Mouse (Mus musculus) hematopoietic stem cell, adult 5-6 weeks (primary cell): Measurements from ENCODE around the gene Hebp1. TPM values are rescaled to one million over a fixed set of nuclear protein-coding genes. Genes with fewer than 3 reads are reported as not detected.

Experiments
- ATAC-seq, 2 experiments: fragments of 125-278 bp in 1 of 2; replicated peaks in 1 of 2; 2 replicates each; pipeline ENCODE4 v1.8.0; 2016 to 2017; ENCODE audit warnings: inconsistent platforms in 2 of 2, mild to moderate bottlenecking in 2 of 2, moderate number of reproducible peaks in 2 of 2, low read depth in 1 of 2, moderate TSS enrichment in 1 of 2; ENCODE audit not compliant: low FRiP score in 2 of 2, poor library complexity in 2 of 2, severe bottlenecking in 2 of 2, insufficient read depth in 1 of 2, low TSS enrichment in 1 of 2
- total RNA-seq: library from RNA; stranded (forward); fragments of 172-1452, 232-1000 nt; gene quantifications from 2 replicates; pipeline ENCODE4 v1.2.3, GENCODE M21; 2017

The Hebp1 gene
- 19.4 and 54.6 TPM in 2 replicates for total RNA-seq

DNA sequence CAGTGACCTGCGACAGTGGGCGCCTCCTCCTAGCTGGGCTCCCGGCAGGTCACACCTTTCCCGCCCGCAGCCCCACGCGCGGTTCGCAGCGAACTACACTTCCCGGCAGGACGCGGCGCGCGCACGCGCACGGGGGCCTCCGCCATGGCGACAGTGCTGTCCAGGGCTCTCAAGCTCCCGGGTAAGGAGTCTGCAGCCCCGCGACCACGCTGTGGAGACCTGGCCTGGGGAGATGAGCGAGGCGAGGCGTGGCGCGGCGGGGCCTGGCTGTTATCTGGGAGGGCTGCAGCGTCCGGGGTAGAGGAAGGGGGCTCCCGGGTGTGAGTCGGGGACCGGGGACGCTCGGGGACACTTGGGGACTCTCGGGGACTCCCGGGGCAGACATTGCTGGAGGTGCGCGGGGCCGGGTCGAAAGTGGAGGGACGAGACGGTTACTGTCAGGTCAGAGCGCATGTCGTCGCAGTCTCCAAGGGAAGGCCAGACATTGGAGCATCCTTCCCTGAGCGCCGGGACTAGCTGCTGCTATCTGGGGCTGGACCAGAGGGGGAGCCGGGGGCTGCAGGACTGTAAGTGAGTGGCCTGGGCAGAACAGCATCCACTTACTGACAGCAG, at the start of gene Hebp1, which contains the start of gene Fam234b:
Hebp1 (minus strand) TSS at position 102 of the 612 bp plus-strand sequence.
Fam234b (plus strand) TSS at position 57 of the 612 bp plus-strand sequence.
- ATAC-seq = peak; percentile 61 to 67

DNA sequence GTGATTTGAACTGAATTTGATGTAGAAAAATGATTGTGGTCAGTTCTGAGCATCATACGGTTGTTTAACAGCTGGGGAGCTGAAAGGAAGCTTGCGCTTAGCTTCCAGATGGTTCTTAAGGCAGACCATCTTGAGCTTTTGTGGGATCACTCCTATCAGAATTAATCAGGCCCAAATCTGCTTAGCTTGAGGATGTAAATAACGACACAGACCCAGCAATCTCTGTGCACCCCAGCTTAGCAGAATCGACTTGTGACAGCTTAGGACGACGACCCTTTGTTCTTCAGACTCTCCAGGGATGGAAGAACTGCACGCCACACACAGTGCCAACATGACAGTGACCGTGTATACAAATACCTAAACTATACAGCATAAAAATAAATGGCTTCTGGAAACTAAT, 47.8 kb upstream of the Hebp1 start:
- no peak for ATAC-seq

GRCm38 (mm10) chr6:135240361-135240760, 42.5 kb upstream of the Hebp1 start:
- peak; percentile 46 to 53; a peak in 3 of 4 replicates for ATAC-seq

DNA sequence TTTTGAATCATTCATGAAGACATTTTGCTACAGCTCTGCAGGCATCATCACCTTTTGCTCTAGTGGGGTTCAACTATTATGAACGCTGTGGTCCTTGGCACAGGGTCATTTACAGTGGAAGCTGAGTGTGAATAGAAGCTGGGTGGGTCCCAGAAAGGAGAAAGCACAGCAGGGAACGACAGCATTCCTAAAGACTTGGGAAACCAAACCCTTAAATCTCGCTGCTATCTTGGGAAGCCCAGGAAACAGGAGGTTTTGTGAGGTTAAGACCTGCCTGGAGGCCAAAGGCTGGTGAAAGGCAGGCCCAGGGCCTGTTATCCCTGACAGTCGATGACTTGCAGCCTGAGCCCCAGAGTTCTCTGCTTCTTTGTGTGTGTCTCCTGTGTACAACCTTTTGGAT, 40.4 kb upstream of the Hebp1 start:
- no peak for ATAC-seq

DNA sequence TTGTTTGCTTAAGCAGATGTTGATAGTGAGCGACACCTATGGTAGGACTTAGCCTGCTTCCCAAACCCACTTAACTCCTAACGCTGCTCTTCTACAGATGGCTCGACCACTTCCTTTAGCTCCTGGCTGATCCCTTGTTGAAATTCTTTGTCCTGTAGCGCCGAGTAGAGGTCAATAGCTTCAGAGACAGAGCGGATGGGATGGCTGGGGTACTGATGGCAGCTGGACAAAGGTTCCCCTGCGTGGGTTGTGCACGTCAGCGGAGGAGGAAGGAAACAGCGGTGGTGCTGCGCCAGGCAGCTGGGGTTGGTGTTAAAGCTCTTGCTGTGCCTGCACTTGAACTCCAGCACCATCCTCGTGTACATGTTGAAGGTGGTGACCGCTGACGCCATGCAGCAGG, 39.5 kb upstream of the Hebp1 start:
- peak; percentile 85 to 88 for ATAC-seq

DNA sequence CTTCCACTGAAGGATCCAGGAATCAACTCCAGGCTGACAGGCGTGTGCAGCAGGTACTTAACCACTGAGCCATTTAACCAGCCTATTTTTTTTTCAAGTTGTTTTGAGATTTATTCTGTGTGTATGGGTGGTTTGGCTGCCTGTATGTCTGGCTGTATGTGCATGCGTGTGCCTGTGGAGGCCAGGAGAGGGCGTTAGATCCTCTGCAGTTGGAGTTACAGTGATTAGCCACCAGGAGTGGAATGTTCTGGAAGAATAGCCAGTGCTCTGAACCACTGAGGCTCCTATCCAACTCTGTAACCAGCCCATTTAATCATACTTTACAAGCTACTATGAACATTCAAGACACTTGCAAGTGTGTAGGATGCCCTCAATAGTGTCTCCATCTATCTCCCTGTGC, 38.8 kb upstream of the Hebp1 start:
- ATAC-seq = no peak

- no peak for ATAC-seq
Observed at GRCm38 (mm10) chr6:135235742-135236141, 37.9 kb upstream of the Hebp1 start.

DNA sequence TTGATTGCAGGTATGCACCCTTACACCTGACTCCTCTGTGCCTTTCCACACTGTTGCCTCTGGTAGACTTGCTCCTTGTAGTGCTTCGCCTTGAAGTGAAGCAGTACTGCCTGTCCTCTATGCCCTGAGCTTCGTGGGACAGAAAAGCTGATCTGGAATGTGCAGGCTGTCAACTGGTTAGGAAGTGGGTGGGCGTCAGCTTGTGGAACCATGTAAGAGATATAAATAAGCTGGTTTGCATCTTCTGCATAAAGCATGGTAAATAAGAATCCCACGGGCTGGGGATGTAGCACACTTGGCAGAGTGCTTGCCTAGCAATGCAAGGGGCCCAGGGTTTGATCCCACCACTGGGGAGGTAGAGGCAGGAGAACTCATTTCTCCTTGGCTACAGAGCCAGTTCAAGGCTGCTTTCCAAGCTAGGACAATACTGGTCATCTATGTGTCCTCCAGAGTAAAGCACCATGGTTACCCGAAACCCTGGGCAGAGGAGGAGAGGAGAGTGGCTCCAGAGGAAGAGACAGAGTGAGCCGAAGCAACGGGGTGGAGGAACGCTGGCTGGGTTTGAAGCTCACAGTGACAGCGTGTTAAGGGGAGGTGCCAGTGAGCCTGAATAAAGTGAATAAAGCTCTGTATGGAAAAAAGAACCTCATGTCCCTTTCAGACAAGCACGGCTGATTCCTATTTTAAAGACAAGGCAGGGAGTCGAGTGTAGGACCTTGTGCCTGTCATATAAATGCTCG, 34.8 kb upstream of the Hebp1 start:
- no peak for ATAC-seq

GRCm38 (mm10) chr6:135230586-135230985, 32.8 kb upstream of the Hebp1 start:
- ATAC-seq = no peak

DNA sequence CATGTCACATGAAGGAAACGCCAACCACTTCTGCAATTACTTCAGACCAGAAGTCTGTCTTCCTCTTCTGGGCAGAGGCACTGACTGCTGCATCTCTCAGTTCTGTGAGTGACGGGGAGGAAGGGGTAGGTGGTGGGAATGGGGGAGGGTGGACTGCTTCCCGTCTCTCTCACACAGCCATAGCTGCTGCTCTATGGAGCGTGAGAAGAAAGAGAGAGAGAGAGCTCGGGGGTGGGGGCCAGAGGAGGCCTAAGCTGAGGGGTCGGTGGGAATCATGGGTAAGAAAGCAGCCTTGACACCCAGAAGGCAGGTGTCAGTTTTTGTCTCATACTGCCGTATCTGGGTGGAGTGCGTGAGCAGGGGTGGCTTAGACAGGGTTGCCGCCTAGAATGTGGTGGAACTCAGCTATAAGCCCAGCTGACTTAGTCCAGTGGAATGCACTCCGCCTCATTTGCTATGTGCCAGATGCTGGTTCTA, 30.7 kb upstream of the Hebp1 start:
- ATAC-seq = peak; percentile 87 to 90

DNA sequence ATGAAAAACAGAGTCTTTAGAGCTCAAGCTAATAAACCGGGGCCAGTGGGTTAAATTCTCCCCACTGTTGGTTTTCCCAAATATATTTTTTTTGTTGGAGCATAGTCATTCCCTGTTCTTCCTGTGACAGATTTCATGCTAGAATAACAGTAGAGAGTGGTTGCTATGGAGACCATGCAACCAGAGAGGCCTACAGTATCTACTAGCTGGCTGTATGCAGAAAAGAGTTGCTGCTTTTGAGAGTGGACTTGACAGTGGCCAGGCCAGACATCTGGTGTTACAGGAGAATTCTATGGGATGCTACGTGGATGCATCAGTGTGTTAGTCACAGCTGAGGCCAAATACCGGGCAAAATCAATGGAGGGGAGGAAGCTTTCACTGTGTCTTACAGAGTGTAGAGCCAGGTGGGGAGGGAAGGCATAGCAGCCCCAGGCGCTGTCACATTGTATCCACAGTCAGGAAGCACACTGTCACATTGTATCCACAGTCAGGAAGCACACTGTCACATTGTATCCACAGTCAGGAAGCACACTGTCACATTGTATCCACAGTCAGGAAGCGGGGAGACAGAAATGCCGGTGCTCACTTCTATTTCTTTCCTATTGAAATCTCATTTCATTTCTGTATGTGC, 26.1 kb upstream of the Hebp1 start:
- 0 out of 4 replicates have a peak, but pooled peaks of 1 of the 2 experiments have one; percentile 31 for ATAC-seq

- ATAC-seq = no peak
Observed at GRCm38 (mm10) chr6:135219916-135220315, 22.1 kb upstream of the Hebp1 start.

GRCm38 (mm10) chr6:135218330-135218729, 20.5 kb upstream of the Hebp1 start:
- ATAC-seq = peak; percentile 72 to 79

DNA sequence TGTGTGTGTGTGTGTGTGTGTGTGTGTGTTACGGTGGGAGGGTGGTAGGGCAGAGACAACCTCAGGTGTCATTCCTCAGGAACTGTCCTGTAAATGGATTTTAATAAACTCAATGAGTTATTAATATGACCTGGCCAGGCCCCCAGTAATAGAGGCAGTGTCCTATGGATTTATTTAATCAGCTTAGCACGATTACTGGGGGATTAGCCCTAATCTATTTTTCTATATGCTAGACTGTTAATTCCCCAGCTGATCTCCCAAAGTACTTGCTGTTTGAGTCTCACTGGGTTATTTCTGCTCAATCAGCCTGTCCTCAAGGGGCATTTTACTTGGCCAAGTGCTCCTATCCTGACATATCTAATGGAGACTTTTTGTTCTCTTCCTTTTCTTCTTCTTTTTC, 14.8 kb upstream of the Hebp1 start:
- ATAC-seq = no peak

- ATAC-seq = no peak
Observed at GRCm38 (mm10) chr6:135211169-135211568, 13.3 kb upstream of the Hebp1 start.

DNA sequence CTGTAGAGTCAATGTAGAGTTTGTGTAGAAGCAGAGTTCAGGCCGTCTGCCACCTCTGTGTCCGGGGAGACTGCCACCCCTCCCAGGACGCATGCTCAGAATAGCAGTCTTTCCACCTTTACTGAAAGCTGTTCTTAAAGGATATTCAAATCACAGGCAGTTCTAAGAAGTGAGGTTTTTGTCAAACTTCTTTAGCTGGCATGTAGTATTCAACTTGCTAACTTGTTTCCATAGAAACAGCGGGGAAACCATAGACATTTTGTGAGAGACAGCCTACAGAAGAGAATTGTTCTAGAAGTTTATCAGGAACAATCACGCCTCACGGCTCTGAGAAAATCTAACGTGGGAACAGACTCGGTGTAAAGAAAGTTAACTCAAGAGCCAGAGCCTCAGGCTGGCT, 9.1 kb upstream of the Hebp1 start:
- ATAC-seq = no peak

DNA sequence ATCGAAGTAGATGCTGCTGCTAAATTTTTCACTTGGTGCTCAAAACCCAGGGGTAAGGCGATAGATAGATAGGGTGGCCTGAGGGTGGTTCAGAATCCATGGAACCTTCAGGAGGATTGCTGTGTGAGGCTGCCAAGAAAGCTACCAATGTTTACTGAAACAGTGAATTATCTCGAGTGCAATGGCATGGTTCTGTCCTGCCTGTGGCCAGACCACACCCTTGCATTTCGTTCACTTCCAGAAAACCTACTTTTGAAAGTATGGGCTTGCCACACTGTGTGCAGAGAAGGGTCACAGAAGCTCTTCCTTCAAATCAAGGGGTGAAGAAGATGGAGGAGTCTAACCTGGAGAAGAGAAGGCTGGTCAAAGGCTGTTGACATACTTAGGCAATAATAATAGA, 8.0 kb upstream of the Hebp1 start:
- no peak for ATAC-seq

DNA sequence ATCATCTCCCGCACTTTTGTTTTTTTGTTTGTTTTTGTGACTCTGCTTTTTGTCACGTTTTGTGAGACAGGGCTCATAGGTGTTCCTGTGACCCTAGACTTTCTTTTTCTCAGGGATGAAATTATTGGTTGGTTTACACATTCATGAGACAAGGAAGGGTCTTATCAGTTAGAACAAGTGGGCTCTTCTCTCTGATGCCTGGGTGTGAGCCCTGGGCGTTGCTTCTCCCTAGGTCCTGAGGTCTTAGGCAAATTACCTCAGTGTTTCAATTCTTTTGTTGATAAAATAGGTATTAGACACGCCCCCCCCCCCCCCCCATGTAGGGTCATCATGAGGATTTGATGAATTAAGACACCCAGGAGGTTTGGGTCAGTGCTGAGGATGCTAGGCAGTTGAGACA, 7.0 kb upstream of the Hebp1 start:
- no peak for ATAC-seq
